Mouse (Mus musculus) neural tube, embryonic 13.5 days (tissue): ENCODE results near the gene Olfr433. TPM values are rescaled to one million over a fixed set of nuclear protein-coding genes. Genes with fewer than 3 reads are reported as not detected.
"Not testable (repeated sequence)": the region's sequence is repeated elsewhere in the genome, so short reads cannot be mapped to it uniquely, and the experiment has no call there.

Experiments used
- ATAC-seq: fragments of 200-750 bp; cut with Nextera tagmentation; 2 replicates; pipeline ENCODE4 v1.8.0; 2017; ENCODE audit warnings: low read depth, mild to moderate bottlenecking, moderate TSS enrichment, moderate library complexity
- H3K27ac ChIP-seq: fragments of 300-500 bp; sonication (generic); replicated peaks from 2 replicates; pipeline ENCODE4 v1.5.1; 2015; ENCODE audit warnings: moderate library complexity, mild to moderate bottlenecking, inconsistent platforms
- H3K27me3 ChIP-seq: fragments of 300-500 bp; sonication (generic); 2 replicates; pipeline ENCODE4 v1.6.1; 2015; ENCODE audit warnings: mild to moderate bottlenecking, inconsistent platforms
- H3K36me3 ChIP-seq: fragments of 300-500 bp; sonication (generic); 2 replicates; pipeline ENCODE4 v1.6.1; 2015; ENCODE audit warnings: mild to moderate bottlenecking, inconsistent platforms
- H3K4me1 ChIP-seq: fragments of 300-500 bp; sonication (generic); replicated peaks from 2 replicates; pipeline ENCODE4 v1.6.1; 2015; ENCODE audit warnings: inconsistent platforms
- H3K4me2 ChIP-seq: fragments of 300-500 bp; sonication (generic); 2 replicates; pipeline ENCODE4 v1.6.1; 2015; ENCODE audit warnings: inconsistent platforms, mild to moderate bottlenecking, moderate library complexity
- H3K4me3 ChIP-seq: fragments of 300-500 bp; sonication (generic); 2 replicates; pipeline ENCODE4 v1.5.1; 2015; ENCODE audit warnings: mild to moderate bottlenecking, inconsistent platforms
- H3K9ac ChIP-seq: fragments of 300-500 bp; sonication (generic); 2 replicates; pipeline ENCODE4 v1.6.1; 2015; ENCODE audit warnings: moderate library complexity, mild to moderate bottlenecking, inconsistent platforms
- H3K9me3 ChIP-seq: fragments of 300-500 bp; sonication (generic); 2 replicates; pipeline ENCODE4 v1.6.1; 2016; ENCODE audit warnings: inconsistent platforms
- WGBS: fragments of 180-500 bp; shearing (Covaris S2); methylation state at CpG from one replicate; pipeline ENCODE4 v1.1.7; 2015; 5-methylcytosine and 5-hydroxymethylcytosine counted together
- polyA plus RNA-seq: library from polyadenylated mRNA; unstranded; fragments of >200 nt; fragmentation: Nextera tagmentation; extraction: Ambion mirVana; gene quantifications from 2 replicates; pipeline ENCODE4 v1.2.1, GENCODE M21; 2015

Olfr433 gene
- not detected in 2 replicates for polyA plus RNA-seq

DNA sequence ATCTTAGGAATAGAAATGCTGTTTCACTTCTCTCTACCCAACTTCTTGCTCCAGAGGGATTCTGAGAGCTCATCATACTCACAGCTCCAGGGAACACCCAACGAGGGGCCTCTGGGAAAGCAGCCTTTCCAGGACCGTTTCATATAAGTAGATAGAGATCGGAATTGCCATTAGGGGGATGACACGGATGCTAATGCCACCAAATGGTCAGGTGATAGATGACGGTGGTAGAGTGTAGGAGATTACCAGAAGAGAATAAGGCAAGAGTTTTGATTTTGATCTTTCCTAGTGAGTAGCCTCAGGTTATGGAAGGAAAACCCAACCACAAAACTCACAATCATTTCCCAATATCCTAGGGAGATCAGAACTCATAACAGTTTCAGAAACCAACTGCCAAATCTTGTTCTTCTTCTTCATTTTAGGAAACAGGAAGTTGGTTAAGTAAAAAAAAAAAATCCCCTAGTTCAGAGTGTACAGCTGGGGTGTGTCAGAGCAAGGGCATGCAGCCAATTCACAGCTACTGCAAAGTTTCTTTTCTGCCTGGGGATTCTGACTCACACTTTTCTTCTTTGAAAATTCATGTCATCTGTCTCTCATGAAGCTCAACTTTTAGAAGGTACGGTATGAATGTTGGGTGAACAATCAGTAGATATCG lies at the start of gene Olfr433:
Gene Olfr433, plus strand, starts transcription at position 183 of the 655 bp plus-strand sequence.
- ATAC-seq = no peak
- Histone ChIP-seq H3K9ac (no peak within 1 kb of the TSS), H3K36me3 (no peaks in the 10 kb centered on the region), H3K4me1 (no peaks in the 10 kb centered on the region), H3K4me2 (no peak within 1 kb of the TSS), H3K4me3 (no peak within 1 kb of the TSS), H3K27ac (no peak within 1 kb of the TSS), H3K27me3 (no peaks in the 10 kb centered on the region), H3K9me3 (no peaks in the 10 kb centered on the region)
- WGBS = 90% methylated on average over 7 of the region's 7 CpGs

DNA sequence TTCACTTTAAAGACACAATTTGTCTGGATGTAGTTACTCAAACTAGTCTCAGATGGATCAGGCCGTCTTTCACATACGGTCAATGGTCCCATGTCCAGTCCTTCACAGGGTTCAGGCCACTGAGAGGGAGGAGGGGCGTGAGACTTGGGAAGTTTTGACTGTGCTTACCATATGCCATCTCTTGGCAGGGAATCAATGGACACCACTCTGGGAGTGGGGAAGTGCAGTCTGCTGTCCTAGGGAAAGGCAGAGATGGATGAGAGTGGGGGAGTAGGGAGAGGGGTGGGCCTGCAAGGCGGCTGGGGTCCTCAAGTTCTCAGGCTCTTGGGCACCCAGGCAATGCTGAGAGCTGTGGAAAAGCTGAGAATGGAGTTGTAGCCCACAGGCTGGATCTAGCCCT lies 45.5 kb upstream of the Olfr433 start:
- H3K27me3 ChIP-seq = no peaks in the 10 kb centered on the region
- H3K9me3 ChIP-seq = no peaks in the 10 kb centered on the region
- no peak overlapping the region for H3K4me2 ChIP-seq
- ATAC-seq = no peak
- no peak overlapping the region for H3K27ac ChIP-seq
- no peaks in the 10 kb centered on the region for H3K4me1 ChIP-seq
- WGBS = 90% methylated on average over 4 of the region's 4 CpGs
- no peak overlapping the region for H3K9ac ChIP-seq
- H3K4me3 ChIP-seq = no peak overlapping the region
- H3K36me3 ChIP-seq = no peaks in the 10 kb centered on the region

DNA sequence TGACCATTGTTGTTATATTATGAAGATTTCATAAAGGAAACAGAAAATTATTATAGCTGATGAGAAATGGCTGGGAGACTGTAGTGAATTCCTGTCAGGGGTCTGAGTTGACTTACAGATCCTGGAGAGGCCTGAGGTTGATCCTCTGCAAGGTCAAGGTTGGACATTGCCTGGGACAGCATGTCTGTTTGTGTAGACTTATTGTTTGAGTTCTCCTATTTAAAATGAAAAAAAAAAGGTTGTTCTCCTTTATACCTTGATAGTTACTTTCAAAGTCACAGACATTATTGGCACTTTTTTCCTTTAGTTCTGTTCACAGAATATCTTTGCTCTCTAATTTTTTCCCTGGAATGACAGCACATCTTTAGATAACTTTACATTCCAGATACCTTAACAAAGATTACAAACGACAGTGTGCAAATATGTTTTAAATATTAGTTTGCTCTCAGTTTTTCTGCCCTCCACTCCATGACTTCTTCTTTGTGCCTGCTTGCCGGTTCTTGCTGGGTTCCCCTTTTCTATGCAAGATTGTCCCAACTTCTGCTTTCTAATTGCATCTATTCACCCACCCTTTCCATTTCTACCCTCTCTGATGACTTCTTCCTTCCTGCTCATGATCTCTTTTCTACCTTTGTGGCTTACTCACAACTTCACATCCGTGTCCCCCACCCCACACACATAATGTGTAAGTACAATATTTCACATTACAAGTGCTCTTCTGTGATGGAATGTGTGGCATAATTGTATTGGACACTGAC lies 36.0 kb upstream of the Olfr433 start:
- not testable (repeated sequence) for H3K4me3 ChIP-seq, H3K36me3 ChIP-seq, H3K4me2 ChIP-seq, H3K9ac ChIP-seq, H3K27ac ChIP-seq, H3K27me3 ChIP-seq, H3K9me3 ChIP-seq, H3K4me1 ChIP-seq, ATAC-seq
- WGBS = 79% methylated on average over 2 of the region's 3 CpGs

DNA sequence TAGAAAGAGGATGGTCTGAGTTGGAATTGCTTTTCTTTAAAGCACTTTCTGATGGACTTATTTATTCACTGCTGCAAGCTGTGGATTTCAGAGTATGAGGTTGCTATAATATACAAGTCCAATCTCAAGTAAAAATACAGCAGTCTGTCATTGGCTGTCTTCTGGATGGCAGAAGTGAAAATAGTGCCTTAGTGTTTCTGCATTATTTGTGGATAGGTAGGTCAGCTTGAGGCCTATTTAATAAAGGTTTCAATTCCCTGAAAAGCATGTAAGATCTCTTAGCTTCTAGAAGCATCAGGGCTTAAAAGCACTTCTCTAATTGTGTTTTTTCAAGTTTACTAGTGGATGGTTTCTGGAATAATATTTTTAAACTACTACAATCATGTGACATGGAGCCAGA lies 33.5 kb upstream of the Olfr433 start:
- H3K9me3 ChIP-seq, H3K27ac ChIP-seq, H3K27me3 ChIP-seq, H3K36me3 ChIP-seq, H3K4me2 ChIP-seq, H3K9ac ChIP-seq, H3K4me3 ChIP-seq, ATAC-seq, H3K4me1 ChIP-seq: not testable (repeated sequence)

DNA sequence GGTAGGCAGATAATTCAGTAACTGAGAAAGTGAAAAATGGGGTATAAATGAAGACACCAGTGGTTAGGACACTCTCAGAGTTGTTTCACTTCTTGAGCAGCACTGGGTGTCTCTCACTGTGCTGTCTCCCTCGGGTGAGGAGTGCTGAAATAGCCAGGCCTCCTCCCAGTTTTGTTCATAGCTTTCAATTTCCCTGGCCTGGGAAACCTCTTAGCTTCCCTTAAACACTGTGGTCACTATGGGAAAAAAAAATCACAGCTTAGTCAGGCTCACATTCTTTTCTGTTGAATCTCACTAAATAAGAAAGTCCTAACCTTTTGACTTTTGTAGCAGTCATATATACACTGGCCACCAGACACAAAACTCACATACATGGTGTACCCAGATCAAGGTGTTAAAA lies 8.8 kb upstream of the Olfr433 start, which contains the start of gene Ifi205:
Gene Ifi205, minus strand, starts transcription at position 113 of the 400 bp plus-strand sequence.
- 68% methylated on average over 1 of the region's 1 CpGs for WGBS
- ATAC-seq = no peak
- Histone ChIP-seq H3K27ac (no peak within 1 kb of the TSS), H3K4me2 (no peak within 1 kb of the TSS), H3K4me1 (no peaks in the 10 kb centered on the region), H3K27me3 (no peaks in the 10 kb centered on the region), H3K36me3 (no peaks in the 10 kb centered on the region), H3K4me3 (no peak within 1 kb of the TSS), H3K9me3 (no peaks in the 10 kb centered on the region), H3K9ac (no peak within 1 kb of the TSS)

DNA sequence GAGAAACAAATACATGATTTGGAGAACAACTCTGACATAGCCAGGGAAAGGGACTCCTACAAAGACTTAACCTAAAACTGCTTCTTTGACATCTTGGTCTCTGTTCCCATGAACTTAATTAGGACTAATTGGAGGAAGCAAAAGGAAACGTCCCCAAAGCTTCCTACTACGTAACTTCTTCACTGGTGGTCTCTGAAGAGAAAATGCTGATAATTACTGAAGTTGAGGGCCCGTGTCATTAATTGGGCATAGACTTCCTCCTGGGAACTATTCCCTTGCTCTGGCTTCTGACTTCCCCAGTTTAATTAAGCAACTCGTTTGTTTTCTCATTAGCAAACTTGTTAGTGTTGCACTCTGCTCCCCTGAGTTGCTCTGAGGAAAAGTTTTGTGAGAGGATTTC lies 4.7 kb upstream of the Olfr433 start:
- no peak overlapping the region for H3K27ac ChIP-seq
- H3K4me3 ChIP-seq = no peak overlapping the region
- no peaks in the 10 kb centered on the region for H3K27me3 ChIP-seq
- ATAC-seq = no peak
- H3K4me2 ChIP-seq = no peak overlapping the region
- H3K36me3 ChIP-seq = no peaks in the 10 kb centered on the region
- H3K9ac ChIP-seq = no peak overlapping the region
- H3K4me1 ChIP-seq = no peaks in the 10 kb centered on the region
- no peaks in the 10 kb centered on the region for H3K9me3 ChIP-seq
- 63% methylated on average over 4 of the region's 4 CpGs for WGBS

DNA sequence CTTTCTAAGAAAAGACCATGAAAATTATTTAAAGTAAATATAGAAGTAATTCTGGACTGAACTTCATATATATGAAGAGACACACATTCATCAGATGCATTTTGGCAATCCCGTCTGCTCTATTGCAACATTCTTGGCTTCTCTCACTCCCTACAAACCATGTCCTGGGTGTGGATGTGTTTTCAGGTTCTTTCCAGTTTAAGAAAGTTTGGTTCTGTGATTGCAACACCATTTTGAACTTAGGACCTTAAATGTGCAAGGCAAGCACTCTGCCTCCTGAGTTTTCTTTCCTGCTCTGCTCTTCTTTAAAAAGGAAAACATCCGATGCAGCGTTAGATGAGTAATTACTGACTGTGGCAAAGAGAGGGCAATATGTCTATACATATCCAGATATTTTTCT lies 2.0 kb upstream of the Olfr433 start:
- H3K27ac ChIP-seq = no peak overlapping the region
- H3K9me3 ChIP-seq = no peaks in the 10 kb centered on the region
- H3K27me3 ChIP-seq = no peaks in the 10 kb centered on the region
- H3K4me1 ChIP-seq = no peaks in the 10 kb centered on the region
- H3K4me3 ChIP-seq = no peak overlapping the region
- no peaks in the 10 kb centered on the region for H3K36me3 ChIP-seq
- no peak for ATAC-seq
- no peak overlapping the region for H3K4me2 ChIP-seq
- no peak overlapping the region for H3K9ac ChIP-seq
- WGBS = 94% methylated on average over 3 of the region's 3 CpGs

DNA sequence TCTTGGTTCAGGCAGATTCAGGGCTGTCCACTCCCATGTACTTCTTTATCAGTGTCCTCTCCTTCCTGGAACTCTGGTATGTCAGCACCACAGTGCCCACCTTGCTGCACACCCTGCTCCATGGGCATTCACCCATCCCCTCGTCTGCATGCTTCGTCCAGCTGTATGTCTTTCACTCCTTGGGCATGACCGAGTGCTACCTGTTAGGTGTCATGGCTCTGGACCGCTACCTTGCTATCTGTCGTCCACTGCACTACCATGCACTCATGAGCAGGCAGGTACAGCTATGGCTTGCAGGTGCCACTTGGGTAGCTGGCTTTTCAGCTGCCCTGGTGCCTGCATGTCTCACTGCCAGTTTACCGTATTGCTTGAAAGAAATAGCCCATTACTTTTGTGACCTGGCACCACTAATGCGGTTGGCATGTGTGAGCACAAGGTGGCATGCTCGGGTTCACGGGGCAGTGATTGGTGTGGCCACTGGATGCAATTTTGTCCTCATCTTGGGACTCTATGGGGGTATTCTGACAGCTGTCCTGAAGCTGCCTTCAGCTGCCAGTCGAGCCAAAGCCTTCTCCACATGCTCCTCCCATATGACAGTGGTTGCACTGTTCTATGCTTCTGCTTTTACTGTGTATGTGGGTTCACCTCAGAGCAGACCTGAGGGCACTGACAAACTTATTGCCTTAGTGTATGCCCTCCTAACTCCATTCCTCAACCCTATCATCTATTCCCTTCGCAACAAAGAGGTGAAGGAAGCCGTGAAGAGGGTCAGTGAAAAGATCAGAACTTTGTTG lies 1.8 kb downstream of the Olfr433 start:
- H3K36me3 ChIP-seq, H3K9ac ChIP-seq, H3K27me3 ChIP-seq, H3K4me2 ChIP-seq, H3K4me1 ChIP-seq, ATAC-seq, H3K4me3 ChIP-seq, H3K9me3 ChIP-seq, H3K27ac ChIP-seq: not testable (repeated sequence)
- WGBS = 89% methylated on average over 12 of the region's 12 CpGs

DNA sequence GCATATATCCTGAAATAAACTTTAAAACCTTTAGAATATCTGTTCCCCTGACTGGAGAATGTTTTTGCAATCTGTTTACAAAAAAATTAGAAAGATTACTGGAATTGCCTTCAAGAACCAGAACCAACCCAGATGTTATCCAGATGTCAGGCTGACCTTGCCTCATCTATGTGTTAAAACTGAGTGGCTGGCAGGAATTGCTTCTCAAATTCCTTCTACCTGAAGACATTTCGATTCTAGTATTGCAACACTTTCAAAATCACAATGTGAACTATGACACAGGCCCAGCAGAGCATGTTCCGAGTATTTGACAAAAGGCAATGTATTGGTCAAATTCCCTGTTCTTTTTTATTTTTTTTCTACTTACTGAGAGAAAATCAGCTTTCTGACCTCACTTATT lies 3.9 kb downstream of the Olfr433 start:
- H3K4me1 ChIP-seq = no peaks in the 10 kb centered on the region
- H3K9me3 ChIP-seq = no peaks in the 10 kb centered on the region
- no peaks in the 10 kb centered on the region for H3K36me3 ChIP-seq
- no peak overlapping the region for H3K27ac ChIP-seq
- H3K9ac ChIP-seq = no peak overlapping the region
- H3K4me2 ChIP-seq = no peak overlapping the region
- no peaks in the 10 kb centered on the region for H3K27me3 ChIP-seq
- H3K4me3 ChIP-seq = no peak overlapping the region
- WGBS = 73% methylated on average over 2 of the region's 2 CpGs
- ATAC-seq = no peak

DNA sequence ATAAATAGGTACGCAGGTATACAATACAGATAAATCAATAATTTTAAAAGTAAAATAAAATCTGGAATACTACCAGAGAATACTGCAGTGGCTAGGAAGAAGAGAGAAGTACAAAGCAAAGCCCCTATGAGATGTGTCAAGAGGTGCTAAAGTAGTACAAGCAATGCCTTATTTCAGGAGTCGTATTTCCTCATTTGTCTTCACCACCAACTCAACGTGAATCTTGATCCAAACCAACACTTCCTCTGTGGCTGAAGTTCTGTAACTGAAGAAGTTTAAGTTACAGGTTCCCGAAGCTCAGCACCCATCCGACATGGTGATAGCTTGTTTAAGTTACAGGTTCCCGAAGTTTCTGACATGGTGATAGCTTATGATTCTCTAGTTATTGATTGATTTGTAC lies 7.7 kb downstream of the Olfr433 start:
- H3K4me3 ChIP-seq, H3K4me2 ChIP-seq, H3K27ac ChIP-seq, H3K4me1 ChIP-seq, H3K36me3 ChIP-seq, ATAC-seq, H3K27me3 ChIP-seq, H3K9ac ChIP-seq, H3K9me3 ChIP-seq: not testable (repeated sequence)
- 82% methylated on average over 6 of the region's 6 CpGs for WGBS

DNA sequence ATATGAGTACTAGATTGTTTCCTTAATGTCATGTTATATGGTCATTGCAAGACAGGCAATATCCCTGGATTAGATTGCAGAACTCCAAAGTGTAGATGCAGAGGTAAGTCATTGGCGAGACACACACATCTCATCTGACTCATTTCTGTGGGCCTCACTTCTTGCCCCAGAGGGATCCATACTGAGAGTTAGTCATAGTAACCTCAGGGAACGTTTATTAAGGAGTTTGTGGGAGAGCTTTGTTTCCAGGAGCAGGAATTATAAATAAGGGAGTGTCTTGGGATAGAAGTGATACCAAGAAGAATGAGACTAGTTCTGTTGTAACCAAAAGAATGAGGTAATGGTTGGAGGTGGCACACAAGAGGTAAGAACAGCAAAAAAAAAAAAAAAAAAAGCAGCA lies 8.4 kb downstream of the Olfr433 start, which contains the start of gene Olfr432:
Gene Olfr432, plus strand, starts transcription at position 313 of the 400 bp plus-strand sequence.
- Histone ChIP-seq H3K27ac (no peak within 1 kb of the TSS), H3K36me3 (no peaks in the 10 kb centered on the region), H3K4me2 (no peak within 1 kb of the TSS), H3K4me1 (no peaks in the 10 kb centered on the region), H3K4me3 (no peak within 1 kb of the TSS), H3K27me3 (no peaks in the 10 kb centered on the region), H3K9ac (no peak within 1 kb of the TSS), H3K9me3 (no peaks in the 10 kb centered on the region)
- ATAC-seq = no peak
- 77% methylated on average over 2 of the region's 2 CpGs for WGBS

DNA sequence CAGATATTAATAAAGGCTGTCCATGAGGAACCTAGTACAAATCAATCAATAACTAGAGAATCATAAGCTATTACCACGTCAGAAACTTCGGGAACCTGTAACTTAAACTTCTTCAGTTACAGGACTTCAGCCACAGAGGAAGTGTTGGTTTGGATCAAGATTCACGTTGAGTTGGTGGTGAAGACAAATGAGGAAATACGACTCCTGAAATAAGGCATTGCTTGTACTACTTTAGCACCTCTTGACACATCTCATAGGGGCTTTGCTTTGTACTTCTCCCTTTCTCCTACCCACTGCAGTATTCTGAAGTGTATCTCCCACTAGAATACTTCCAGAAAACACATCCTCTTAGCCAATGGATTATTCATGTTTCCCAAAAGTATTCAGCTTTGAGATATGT lies 8.9 kb downstream of the Olfr433 start:
- not testable (repeated sequence) for ATAC-seq

More for the DNA sequence above, 8.9 kb downstream of the Olfr433 start:
- not testable (repeated sequence) for H3K27me3 ChIP-seq, H3K9ac ChIP-seq, H3K4me3 ChIP-seq, H3K36me3 ChIP-seq, H3K4me2 ChIP-seq, H3K27ac ChIP-seq, H3K9me3 ChIP-seq, H3K4me1 ChIP-seq
- 84% methylated on average over 4 of the region's 4 CpGs for WGBS
